In genomic region chr15:80340348-80340747, GRCm38 (mm10) we compare ENCODE assay signal across 10 mouse cellular contexts. TPM values are rescaled to one million over a fixed set of nuclear protein-coding genes. Genes with fewer than 3 reads are reported as not detected.
A peak's percentile ranks its signal among the peaks of the same experiment; 100 is the strongest.
DNase-seq lines count a peak whose midpoint lies in the region; ATAC-seq and TF ChIP-seq lines count a peak whose summit lies in the region.
"Had no signal": no experiment of that assay in that cellular context is flagged by ENCODE, and none has a peak within 500 bp of the region (broad histone marks: within the 10 kb centered on the region; RNA-seq: fewer than 3 reads in every experiment).

No protein-coding gene starts in this region.

- H3K27ac ChIP-seq in forebrain, postnatal 0 days (ENCODE audit: low read depth, low read length) = no peak overlapping the region
- no peak overlapping the region for H3K27ac ChIP-seq in forebrain, embryonic 16.5 days (ENCODE audit: low read length)
- no peak overlapping the region for H3K27ac ChIP-seq in midbrain, embryonic 14.5 days (replicated peaks; ENCODE audit: low read depth, low read length)
- H3K27ac ChIP-seq in midbrain, embryonic 13.5 days = no peak overlapping the region
- H3K27ac ChIP-seq in hindbrain, postnatal 0 days = no peak overlapping the region
- H3K27ac ChIP-seq: embryonic facial prominence, embryonic 13.5 days; limb, embryonic 12.5 days had no signal

- ATAC-seq in forebrain, postnatal 0 days = no peak
- no peak for ATAC-seq in forebrain, embryonic 16.5 days
- ATAC-seq in midbrain, embryonic 14.5 days (ENCODE audit: low FRiP score, low TSS enrichment) = no peak
- ATAC-seq in midbrain, embryonic 13.5 days = no peak
- ATAC-seq in hindbrain, postnatal 0 days = no peak

- no peak overlapping the region for H3K4me3 ChIP-seq in forebrain, postnatal 0 days (ENCODE audit: low read depth, low read length)
- H3K4me3 ChIP-seq in forebrain, embryonic 16.5 days (replicated peaks; ENCODE audit: low read length) = no peak overlapping the region
- no peak overlapping the region for H3K4me3 ChIP-seq in midbrain, embryonic 14.5 days (replicated peaks; ENCODE audit: low read depth, low read length)
- H3K4me3 ChIP-seq in midbrain, embryonic 13.5 days (replicated peaks) = no peak overlapping the region
- H3K4me3 ChIP-seq in hindbrain, postnatal 0 days (ENCODE audit: low read length) = no peak overlapping the region
- H3K4me3 ChIP-seq: embryonic facial prominence, embryonic 13.5 days; limb, embryonic 12.5 days had no signal

- H3K36me3 ChIP-seq in forebrain, postnatal 0 days (ENCODE audit: insufficient read depth) = peaks cover 3% of the 10 kb centered on the region; the same call in 1 of the 2 replicates
- H3K36me3 ChIP-seq in forebrain, embryonic 16.5 days (ENCODE audit: control insufficient read depth, insufficient read depth) = no peaks in the 10 kb centered on the region
- H3K36me3 ChIP-seq in midbrain, embryonic 14.5 days (ENCODE audit: control insufficient read depth, insufficient read depth, low read length) = no peaks in the 10 kb centered on the region
- H3K36me3 ChIP-seq in midbrain, embryonic 13.5 days = no peaks in the 10 kb centered on the region
- H3K36me3 ChIP-seq in hindbrain, postnatal 0 days (ENCODE audit: insufficient read depth, low read length) = no peaks in the 10 kb centered on the region
- H3K36me3 ChIP-seq: embryonic facial prominence, embryonic 13.5 days; limb, embryonic 12.5 days had no signal

- WGBS in forebrain, postnatal 0 days = 72% methylated on average over 2 of the region's 2 CpGs
- WGBS in forebrain, embryonic 16.5 days = 75% methylated on average over 2 of the region's 2 CpGs
- WGBS in midbrain, embryonic 14.5 days = 80% methylated on average over 2 of the region's 2 CpGs
- 82% methylated on average over 2 of the region's 2 CpGs for WGBS in midbrain, embryonic 13.5 days
- WGBS in hindbrain, postnatal 0 days = 77% methylated on average over 2 of the region's 2 CpGs

- H3K4me1 ChIP-seq in forebrain, postnatal 0 days (ENCODE audit: insufficient read depth) = no peaks in the 10 kb centered on the region
- H3K4me1 ChIP-seq in forebrain, embryonic 16.5 days (replicated peaks; ENCODE audit: control insufficient read depth, insufficient read depth, low read length) = peaks cover 3% of the 10 kb centered on the region; the same call in 1 of the 2 replicates
- H3K4me1 ChIP-seq in midbrain, embryonic 14.5 days (ENCODE audit: control insufficient read depth, insufficient read depth, low read length) = no peaks in the 10 kb centered on the region
- peaks cover 4% of the 10 kb centered on the region; the same call in 1 of the 2 replicates for H3K4me1 ChIP-seq in midbrain, embryonic 13.5 days (replicated peaks)
- no peaks in the 10 kb centered on the region for H3K4me1 ChIP-seq in hindbrain, postnatal 0 days (ENCODE audit: insufficient read depth, low read length)
- H3K4me1 ChIP-seq: embryonic facial prominence, embryonic 13.5 days; limb, embryonic 12.5 days had no signal

- no peak overlapping the region for H3K9ac ChIP-seq in forebrain, postnatal 0 days
- no peak overlapping the region for H3K9ac ChIP-seq in forebrain, embryonic 16.5 days (replicated peaks; ENCODE audit: low read depth, low read length)
- H3K9ac ChIP-seq in midbrain, embryonic 14.5 days (replicated peaks; ENCODE audit: low read length) = no peak overlapping the region
- no peak overlapping the region for H3K9ac ChIP-seq in midbrain, embryonic 13.5 days (replicated peaks)
- H3K9ac ChIP-seq in hindbrain, postnatal 0 days (replicated peaks; ENCODE audit: low read length) = no peak overlapping the region
- H3K9ac ChIP-seq: embryonic facial prominence, embryonic 13.5 days; limb, embryonic 12.5 days had no signal

- H3K9me3 ChIP-seq in forebrain, postnatal 0 days (ENCODE audit: low read length) = no peaks in the 10 kb centered on the region
- no peaks in the 10 kb centered on the region for H3K9me3 ChIP-seq in forebrain, embryonic 16.5 days (ENCODE audit: control insufficient read depth, low read length)
- H3K9me3 ChIP-seq in midbrain, embryonic 14.5 days (ENCODE audit: control insufficient read depth, low read length) = no peaks in the 10 kb centered on the region
- H3K9me3 ChIP-seq in midbrain, embryonic 13.5 days = no peaks in the 10 kb centered on the region
- no peaks in the 10 kb centered on the region for H3K9me3 ChIP-seq in hindbrain, postnatal 0 days (ENCODE audit: low read length)
- H3K9me3 ChIP-seq: embryonic facial prominence, embryonic 13.5 days had no signal

- H3K4me2 ChIP-seq in forebrain, postnatal 0 days (ENCODE audit: low read depth) = no peak overlapping the region
- no peak overlapping the region for H3K4me2 ChIP-seq in forebrain, embryonic 16.5 days (ENCODE audit: low read length)
- H3K4me2 ChIP-seq in midbrain, embryonic 14.5 days (ENCODE audit: low read length) = no peak overlapping the region
- H3K4me2 ChIP-seq in midbrain, embryonic 13.5 days (replicated peaks) = no peak overlapping the region
- no peak overlapping the region for H3K4me2 ChIP-seq in hindbrain, postnatal 0 days (ENCODE audit: low read depth, low read length)
- H3K4me2 ChIP-seq: embryonic facial prominence, embryonic 13.5 days; limb, embryonic 12.5 days had no signal

- TF ChIP-seq CTCF in forebrain, postnatal 0 days (IDR thresholded peaks at IDR 0.05; ENCODE audit: low read depth) = peak; percentile 88
- TF ChIP-seq CTCF in hindbrain, postnatal 0 days (IDR thresholded peaks at IDR 0.05; ENCODE audit: low read depth) = peak; percentile 88

- H3K27me3 ChIP-seq in forebrain, postnatal 0 days (ENCODE audit: insufficient read depth, low read length) = no peaks in the 10 kb centered on the region
- H3K27me3 ChIP-seq in forebrain, embryonic 16.5 days (replicated peaks; ENCODE audit: control insufficient read depth, insufficient read depth, low read length) = 0 out of 2 replicates have a peak, but pooled peaks cover 4% of the 10 kb centered on the region
- H3K27me3 ChIP-seq in midbrain, embryonic 14.5 days (ENCODE audit: control insufficient read depth, insufficient read depth, low read length) = no peaks in the 10 kb centered on the region
- no peaks in the 10 kb centered on the region for H3K27me3 ChIP-seq in midbrain, embryonic 13.5 days
- no peaks in the 10 kb centered on the region for H3K27me3 ChIP-seq in hindbrain, postnatal 0 days (ENCODE audit: insufficient read depth, low read length)
- H3K27me3 ChIP-seq: embryonic facial prominence, embryonic 13.5 days; limb, embryonic 12.5 days had no signal

- peak; percentile 59 for DNase-seq in forebrain, postnatal 0 days
- DNase-seq in midbrain, embryonic 14.5 days = peak; percentile 72
- DNase-seq in adipocyte (ENCODE audit: low spot score) = peak; percentile 19
- DNase-seq in hindbrain, postnatal 0 days (ENCODE audit: low spot score) = peak; percentile 76
- DNase-seq in mesoderm, embryonic 11.5 days (ENCODE audit: low read depth, low spot score) = peak; percentile 37
- no peak for DNase-seq in yolk sac, embryonic 10.5 days (ENCODE audit: low spot score)

RNA-seq across cellular contexts. Expression of gene Cacna1i, which starts 53.3 kb away (rescaled TPM):
- 11.1 and 12.5 TPM in 2 replicates for total RNA-seq in forebrain, postnatal 0 days (2014; rRNA removed)
- polyA plus RNA-seq in forebrain, postnatal 0 days (2015; fragmentation: Nextera tagmentation; extraction: Ambion mirVana) = 0.34 and 0.58 TPM in 2 replicates
- 0.42 and 0.60 TPM in 2 replicates for polyA plus RNA-seq in forebrain, embryonic 16.5 days (2015; fragmentation: Nextera tagmentation; extraction: Ambion mirVana)
- polyA plus RNA-seq in midbrain, embryonic 14.5 days (2014; fragmentation: Nextera tagmentation; extraction: Ambion mirVana) = 0.75 and 1.5 TPM in 2 replicates
- 0.32 and 0.50 TPM in 2 replicates for polyA plus RNA-seq in midbrain, embryonic 13.5 days (2015; fragmentation: Nextera tagmentation; extraction: Ambion mirVana)
- total RNA-seq in hindbrain, postnatal 0 days (2014; rRNA removed) = 10.8 and 14.0 TPM in 2 replicates
- polyA plus RNA-seq in hindbrain, postnatal 0 days (2015; fragmentation: Nextera tagmentation; extraction: Ambion mirVana) = 0.47 and 0.50 TPM in 2 replicates
- polyA plus RNA-seq: embryonic facial prominence, embryonic 13.5 days; limb, embryonic 12.5 days had no signal
